Mouse (Mus musculus) liver, embryonic 13.5 days (tissue): ENCODE measurements at regions not wholly inside any gene's neighbourhood (a gene's known extent, or its start where the extent isn't known, plus 50 kb on each side); places are given as distances from the start of the nearest gene placed in this dataset.

Experiments
- ATAC-seq: fragments of 200-750 bp; cut with Nextera tagmentation; 2 replicates; pipeline ENCODE4 v1.8.0; 2017; ENCODE audit warnings: low read depth, mild to moderate bottlenecking, moderate number of reproducible peaks, moderate library complexity
- DNase-seq: peaks from one replicate; pipeline ENCODE4 v3.0.0; 2022
- H3K27ac ChIP-seq: fragments of 300-500 bp; sonication (generic); 2 replicates; pipeline ENCODE4 v1.5.1; 2015; ENCODE audit warnings: moderate library complexity, mild to moderate bottlenecking, inconsistent platforms
- H3K27me3 ChIP-seq: fragments of 300-500 bp; sonication (generic); 2 replicates; pipeline ENCODE4 v1.6.1; 2015; ENCODE audit warnings: mild to moderate bottlenecking, inconsistent platforms
- H3K36me3 ChIP-seq: fragments of 300-500 bp; sonication (generic); 2 replicates; pipeline ENCODE4 v1.6.1; 2015; ENCODE audit warnings: mild to moderate bottlenecking, inconsistent platforms
- H3K4me1 ChIP-seq: fragments of 300-500 bp; sonication (generic); replicated peaks from 2 replicates; pipeline ENCODE4 v1.6.1; 2015; ENCODE audit warnings: inconsistent platforms
- H3K4me2 ChIP-seq: fragments of 300-500 bp; sonication (generic); 2 replicates; pipeline ENCODE4 v1.6.1; 2015; ENCODE audit warnings: inconsistent platforms, mild to moderate bottlenecking, moderate library complexity
- H3K4me3 ChIP-seq: fragments of 300-500 bp; sonication (generic); replicated peaks from 2 replicates; pipeline ENCODE4 v1.5.1; 2015; ENCODE audit warnings: mild to moderate bottlenecking, inconsistent platforms
- H3K9ac ChIP-seq: fragments of 300-500 bp; sonication (generic); 2 replicates; pipeline ENCODE4 v1.6.1; 2015; ENCODE audit warnings: mild to moderate bottlenecking, inconsistent platforms
- H3K9me3 ChIP-seq: fragments of 300-500 bp; sonication (generic); replicated peaks from 2 replicates; pipeline ENCODE4 v1.6.1; 2016; ENCODE audit warnings: inconsistent platforms
- WGBS: fragments of 180-500 bp; shearing (Covaris S2); methylation state at CpG from one replicate; pipeline ENCODE4 v1.1.7; 2015; ENCODE audit not compliant: insufficient replicate concordance; 5-methylcytosine and 5-hydroxymethylcytosine counted together

DNA sequence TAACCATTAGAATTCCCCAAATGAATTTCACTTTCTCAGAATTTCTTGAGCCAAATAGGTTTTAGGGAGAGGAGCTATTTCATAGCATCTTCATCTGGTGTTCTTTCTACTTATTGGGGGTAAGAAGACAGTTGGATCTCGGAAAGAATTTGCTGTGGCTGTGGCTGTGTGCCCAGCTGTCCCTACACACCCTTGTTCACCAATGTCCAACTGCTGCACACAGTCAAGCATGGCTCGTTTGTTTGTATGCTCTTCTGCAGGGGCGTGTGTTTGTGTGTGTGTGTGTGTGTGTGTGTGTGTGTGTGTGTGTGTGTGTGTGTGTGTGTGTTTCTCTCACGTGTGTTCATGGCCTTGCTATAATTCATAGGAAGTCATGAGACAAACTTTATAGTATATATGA is 165.9 kb upstream of the Ncam1 start:
- 54% methylated on average over 4 of the region's 4 CpGs for WGBS
- no peak for ATAC-seq
- Histone ChIP-seq H3K4me1 (no peaks in the 10 kb centered on the region), H3K27me3 (no peaks in the 10 kb centered on the region), H3K9me3 (no peaks in the 10 kb centered on the region), H3K4me3 (no peak overlapping the region), H3K9ac (no peak overlapping the region), H3K36me3 (no peaks in the 10 kb centered on the region), H3K4me2 (no peak overlapping the region), H3K27ac (no peak overlapping the region)
- DNase-seq, result no peak

DNA sequence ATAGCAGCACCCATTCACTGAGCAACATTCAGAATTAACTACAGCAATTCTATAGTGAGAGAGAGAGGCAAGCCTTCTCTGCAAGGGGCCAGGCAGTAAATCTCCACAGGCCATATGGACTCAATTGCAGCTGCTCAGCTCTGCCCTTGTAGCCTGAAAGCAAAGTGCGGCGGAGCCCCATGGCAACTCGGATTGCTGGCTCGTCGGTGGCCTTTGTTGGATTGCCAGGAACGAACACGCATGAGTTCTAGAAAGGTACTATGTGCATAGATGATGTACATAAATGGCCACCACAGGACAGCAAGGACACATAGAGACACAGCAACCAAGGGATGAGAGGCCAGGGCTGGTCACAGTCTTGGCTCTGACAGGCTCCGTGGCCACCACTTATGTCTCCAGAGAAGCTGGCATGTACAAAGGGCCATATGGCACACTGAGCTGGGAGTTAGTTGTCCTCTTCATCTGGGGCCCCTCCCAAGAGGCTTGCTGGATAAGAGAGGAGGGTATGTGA is 163.9 kb upstream of the Ncam1 start:
- 71% methylated on average over 8 of the region's 8 CpGs for WGBS
- no peaks in the 10 kb centered on the region for H3K4me1 ChIP-seq
- no peak overlapping the region for H3K4me3 ChIP-seq

DNA sequence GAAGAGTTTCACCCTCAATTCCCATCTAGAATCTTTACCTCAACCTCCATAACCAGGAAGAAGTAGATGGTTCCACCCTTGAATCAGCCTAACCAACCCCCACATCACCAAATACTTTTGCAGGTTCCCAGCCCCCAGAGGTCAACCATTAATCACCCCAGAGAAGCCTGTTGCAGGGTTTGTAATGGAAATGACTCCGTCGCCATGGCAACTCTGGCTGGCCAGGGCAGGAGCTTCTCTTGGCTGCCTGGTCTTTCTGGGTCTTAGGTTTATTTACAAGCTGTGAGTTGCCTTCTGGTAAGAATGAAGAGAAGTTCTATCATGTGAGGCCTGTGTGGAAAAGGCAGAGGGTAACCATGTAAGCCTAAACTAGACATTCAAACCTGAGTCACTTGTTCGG is 163.2 kb upstream of the Ncam1 start:
- DNase-seq, result no peak
- no peak overlapping the region for H3K9ac ChIP-seq
- H3K4me2 ChIP-seq, result no peak overlapping the region
- no peaks in the 10 kb centered on the region for H3K36me3 ChIP-seq
- H3K9me3 ChIP-seq, result no peaks in the 10 kb centered on the region
- H3K27ac ChIP-seq, result no peak overlapping the region
- no peaks in the 10 kb centered on the region for H3K27me3 ChIP-seq
- no peak overlapping the region for H3K4me3 ChIP-seq
- H3K4me1 ChIP-seq, result no peaks in the 10 kb centered on the region
- 34% methylated on average over 3 of the region's 3 CpGs for WGBS
- ATAC-seq, result no peak

More for the DNA sequence above, 163.9 kb upstream of the Ncam1 start:
- Histone ChIP-seq H3K36me3 (no peaks in the 10 kb centered on the region), H3K27ac (no peak overlapping the region), H3K4me2 (no peak overlapping the region), H3K27me3 (no peaks in the 10 kb centered on the region), H3K9me3 (no peaks in the 10 kb centered on the region), H3K9ac (no peak overlapping the region)
- ATAC-seq (no peak), DNase-seq (no peak)

DNA sequence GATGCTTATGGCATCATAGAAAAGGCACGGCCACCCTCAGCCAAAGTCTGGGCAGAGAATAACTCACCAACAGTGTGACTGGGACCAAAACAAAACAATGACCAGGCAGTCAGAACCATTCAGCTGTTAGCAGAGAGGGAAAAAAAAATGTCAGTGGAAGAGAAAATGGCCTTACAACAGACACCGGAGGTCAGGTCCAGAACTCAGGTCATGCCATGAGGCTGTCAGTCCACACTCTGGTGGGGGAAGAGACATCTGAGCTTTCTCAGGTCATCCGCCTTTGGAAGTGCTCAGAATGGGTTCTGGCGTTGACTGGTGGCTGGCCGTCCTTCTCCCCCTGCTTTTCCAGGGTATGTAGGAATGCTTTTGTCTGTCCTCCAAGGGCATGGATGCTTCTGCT is 162.6 kb upstream of the Ncam1 start:
- Histone ChIP-seq H3K4me1 (no peaks in the 10 kb centered on the region), H3K27ac (no peak overlapping the region), H3K4me3 (no peak overlapping the region), H3K9ac (no peak overlapping the region), H3K4me2 (no peak overlapping the region), H3K36me3 (no peaks in the 10 kb centered on the region), H3K27me3 (no peaks in the 10 kb centered on the region), H3K9me3 (no peaks in the 10 kb centered on the region)
- ATAC-seq, result no peak
- 68% methylated on average over 5 of the region's 5 CpGs for WGBS
- DNase-seq, result no peak

DNA sequence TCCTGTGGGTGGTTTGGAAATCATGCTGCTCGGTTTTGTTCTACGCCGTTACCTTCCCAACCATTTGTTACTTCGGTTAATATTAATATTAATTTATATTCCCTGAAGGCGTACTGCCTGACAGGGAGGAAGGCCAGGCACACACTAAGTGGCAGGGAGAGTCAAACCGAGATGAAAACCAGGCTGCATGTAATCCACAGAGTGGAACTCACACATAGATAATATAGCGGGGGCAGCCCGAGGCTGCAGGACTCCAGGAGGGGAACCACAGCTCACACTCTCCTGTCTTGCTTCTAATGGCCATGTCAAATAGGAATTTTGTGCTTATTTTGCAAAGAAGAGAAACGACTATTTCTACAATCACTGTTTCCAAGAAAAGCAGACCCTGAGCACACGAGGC is 161.3 kb upstream of the Ncam1 start:
- 62% methylated on average over 10 of the region's 10 CpGs for WGBS
- no peak for ATAC-seq
- Histone ChIP-seq H3K9me3 (no peaks in the 10 kb centered on the region), H3K27me3 (no peaks in the 10 kb centered on the region), H3K4me1 (no peaks in the 10 kb centered on the region), H3K27ac (no peak overlapping the region), H3K36me3 (no peaks in the 10 kb centered on the region), H3K9ac (no peak overlapping the region), H3K4me3 (no peak overlapping the region), H3K4me2 (no peak overlapping the region)
- no peak for DNase-seq

DNA sequence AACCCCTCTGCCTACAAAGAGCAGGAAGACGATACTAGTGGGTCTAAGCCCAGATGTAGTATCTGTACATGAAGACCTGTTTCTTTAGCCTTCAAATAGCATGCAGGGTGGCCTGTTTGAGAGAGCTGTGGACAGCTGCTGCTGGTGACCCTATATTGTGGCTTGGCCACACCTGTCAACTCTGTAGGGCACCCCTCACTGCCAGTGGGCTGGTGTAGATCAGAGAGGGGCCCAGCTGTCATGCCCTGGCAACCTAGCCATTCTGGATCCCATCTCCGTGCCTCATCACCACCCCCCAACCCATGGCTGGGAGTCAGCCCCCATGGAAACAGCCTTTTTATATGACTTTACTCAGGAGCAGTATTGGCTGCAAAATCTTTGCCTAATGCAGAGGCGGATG is 160.2 kb upstream of the Ncam1 start:
- Histone ChIP-seq H3K27me3 (no peaks in the 10 kb centered on the region), H3K9ac (no peak overlapping the region), H3K4me1 (no peaks in the 10 kb centered on the region), H3K9me3 (no peaks in the 10 kb centered on the region), H3K4me3 (no peak overlapping the region), H3K36me3 (no peaks in the 10 kb centered on the region), H3K4me2 (no peak overlapping the region), H3K27ac (no peak overlapping the region)
- DNase-seq, result no peak
- ATAC-seq, result no peak
- WGBS, result 51% methylated on average over 3 of the region's 3 CpGs

DNA sequence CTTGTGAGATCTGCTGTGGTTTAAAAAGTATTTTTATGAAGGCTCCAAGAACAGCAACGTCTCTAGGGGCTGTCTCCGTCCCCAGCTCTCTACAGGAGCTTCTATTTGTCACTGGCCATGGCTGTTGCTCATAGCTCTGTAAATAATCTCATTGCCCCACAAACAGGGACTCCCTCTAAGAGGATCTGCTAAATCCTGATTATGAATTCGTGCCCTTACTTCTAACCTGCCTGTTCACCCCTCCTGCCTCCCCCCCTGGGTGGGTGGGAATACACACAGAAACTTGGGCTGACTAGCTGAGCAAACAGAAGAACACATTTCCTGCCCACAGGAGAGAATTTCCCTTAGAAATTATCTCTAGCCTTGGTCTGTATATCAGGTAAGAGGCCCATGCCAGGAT is 155.9 kb upstream of the Ncam1 start:
- no peak overlapping the region for H3K9ac ChIP-seq
- H3K4me2 ChIP-seq, result no peak overlapping the region
- H3K27ac ChIP-seq, result no peak overlapping the region
- no peaks in the 10 kb centered on the region for H3K4me1 ChIP-seq
- no peak for ATAC-seq
- 32% methylated on average over 3 of the region's 3 CpGs for WGBS
- DNase-seq, result no peak
- no peaks in the 10 kb centered on the region for H3K36me3 ChIP-seq
- no peaks in the 10 kb centered on the region for H3K27me3 ChIP-seq
- H3K9me3 ChIP-seq, result no peaks in the 10 kb centered on the region
- no peak overlapping the region for H3K4me3 ChIP-seq

DNA sequence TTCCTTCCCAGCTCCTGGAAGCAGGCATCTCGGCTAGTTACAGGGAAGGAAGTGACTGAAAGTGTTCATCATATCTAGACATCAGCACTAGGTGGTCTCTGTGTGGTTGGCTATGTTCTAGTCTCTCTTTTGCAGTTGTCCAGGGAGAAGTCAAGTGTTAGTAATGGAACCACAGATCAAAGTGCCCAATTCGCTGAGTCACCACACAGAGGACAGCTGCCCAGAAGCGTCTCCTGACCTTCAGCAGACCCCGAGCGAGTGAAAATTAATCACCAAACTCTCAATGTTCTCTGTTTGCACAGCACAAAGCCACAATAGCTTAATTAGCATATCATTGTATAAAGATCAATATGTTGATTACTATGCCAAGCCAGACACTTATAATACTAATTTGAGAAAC is 151.6 kb upstream of the Ncam1 start:
- Histone ChIP-seq H3K36me3 (no peaks in the 10 kb centered on the region), H3K9me3 (no peaks in the 10 kb centered on the region), H3K9ac (no peak overlapping the region), H3K4me1 (no peaks in the 10 kb centered on the region), H3K27me3 (no peaks in the 10 kb centered on the region), H3K27ac (no peak overlapping the region), H3K4me3 (no peak overlapping the region), H3K4me2 (no peak overlapping the region)
- ATAC-seq (no peak), DNase-seq (no peak)
- WGBS, result 45% methylated on average over 5 of the region's 5 CpGs

DNA sequence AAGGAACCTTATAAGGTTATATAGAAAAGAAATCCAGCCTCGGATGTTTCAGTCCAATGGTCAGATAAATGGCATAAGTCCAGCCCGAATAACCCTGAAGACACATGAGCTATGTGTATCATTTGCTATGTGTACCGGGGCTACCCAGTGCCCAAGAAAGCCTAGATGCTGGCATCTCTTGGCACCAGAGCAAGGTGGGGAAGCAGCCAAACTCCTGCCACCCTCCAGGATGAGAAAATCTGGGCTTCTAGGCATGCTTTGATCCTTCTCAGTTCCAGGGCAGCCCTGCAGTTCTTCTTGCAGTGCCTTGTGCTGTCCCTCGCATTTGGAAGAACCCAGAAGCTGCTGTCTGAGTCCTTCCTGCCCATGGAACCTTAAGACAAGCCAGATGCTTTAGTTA is 149.8 kb upstream of the Ncam1 start:
- DNase-seq, result no peak

DNA sequence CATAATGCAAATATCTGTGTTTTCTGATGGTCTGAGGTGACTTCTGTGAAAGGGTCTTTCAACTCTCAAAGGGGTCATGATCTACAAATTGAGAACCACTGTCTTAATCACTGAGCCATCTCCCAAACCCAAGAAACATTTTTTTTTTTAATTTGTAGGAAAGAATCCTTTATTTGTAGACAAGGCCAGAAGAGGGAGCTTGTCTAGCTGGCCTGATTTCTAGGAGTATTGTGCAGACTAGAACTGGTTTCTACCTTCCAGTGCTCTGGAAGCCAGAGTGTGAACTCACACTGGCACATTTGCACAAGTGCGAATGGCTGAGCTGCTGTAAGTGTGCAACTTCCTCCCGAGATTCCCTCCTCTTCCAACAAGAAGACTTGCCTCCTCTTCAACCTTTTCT is 148.1 kb upstream of the Ncam1 start:
- WGBS, result 73% methylated on average over 2 of the region's 2 CpGs
- no peaks in the 10 kb centered on the region for H3K27me3 ChIP-seq
- H3K27ac ChIP-seq, result no peak overlapping the region
- DNase-seq (no peak), ATAC-seq (no peak)
- H3K4me2 ChIP-seq, result no peak overlapping the region
- no peak overlapping the region for H3K9ac ChIP-seq
- no peaks in the 10 kb centered on the region for H3K9me3 ChIP-seq
- no peak overlapping the region for H3K4me3 ChIP-seq
- H3K36me3 ChIP-seq, result no peaks in the 10 kb centered on the region
- no peaks in the 10 kb centered on the region for H3K4me1 ChIP-seq

More for the DNA sequence above, 149.8 kb upstream of the Ncam1 start:
- H3K36me3 ChIP-seq, result no peaks in the 10 kb centered on the region
- ATAC-seq, result no peak
- no peak overlapping the region for H3K4me3 ChIP-seq
- H3K9ac ChIP-seq, result no peak overlapping the region
- H3K4me1 ChIP-seq, result no peaks in the 10 kb centered on the region
- no peak overlapping the region for H3K27ac ChIP-seq
- H3K27me3 ChIP-seq, result no peaks in the 10 kb centered on the region
- H3K4me2 ChIP-seq, result no peak overlapping the region
- 57% methylated on average over 4 of the region's 4 CpGs for WGBS
- no peaks in the 10 kb centered on the region for H3K9me3 ChIP-seq

DNA sequence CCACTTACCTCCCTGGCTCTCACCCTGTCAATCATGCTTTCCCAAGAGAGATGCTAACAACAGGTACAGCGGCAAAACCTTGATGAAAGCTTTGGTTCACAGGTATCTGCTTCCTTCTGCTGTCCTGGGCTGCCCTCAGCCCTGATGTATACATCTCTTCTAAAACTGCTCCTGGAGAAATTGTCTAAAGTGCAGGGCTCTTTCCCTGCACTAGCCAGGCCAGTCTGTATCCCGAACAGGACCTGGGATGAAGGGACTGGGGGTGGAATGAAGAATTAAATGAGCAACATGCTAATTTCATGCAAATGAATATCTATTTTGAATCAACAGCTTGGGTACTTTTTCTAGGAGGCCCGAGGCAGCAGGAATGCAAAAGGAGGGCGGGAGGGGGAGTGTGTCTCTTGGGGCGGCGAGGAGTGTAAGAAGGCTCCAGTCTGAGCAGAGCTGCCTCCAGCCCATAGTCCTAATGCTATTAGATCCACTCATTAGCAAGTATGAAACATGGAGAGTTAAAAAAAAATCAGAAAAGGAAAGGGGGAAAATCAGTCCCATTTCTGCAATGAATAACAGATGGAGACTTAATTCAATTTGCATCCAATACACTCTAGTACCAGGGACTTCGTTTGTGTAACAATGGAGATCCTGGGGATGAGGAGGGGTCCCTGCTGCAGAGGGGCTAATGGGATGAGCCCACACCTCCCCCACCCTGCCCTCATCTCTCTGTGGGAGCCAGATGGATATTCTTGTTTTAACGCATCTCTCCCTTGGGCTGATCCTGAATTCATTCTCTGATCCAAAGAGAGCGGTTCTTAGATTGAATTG is 137.0 kb upstream of the Ncam1 start:
- 17% methylated on average over 9 of the region's 9 CpGs for WGBS
- Histone ChIP-seq H3K36me3 (no peaks in the 10 kb centered on the region), H3K4me3 (no peak overlapping the region), H3K9ac (no peak overlapping the region), H3K27ac (no peak overlapping the region), H3K4me2 (no peak overlapping the region), H3K27me3 (no peaks in the 10 kb centered on the region), H3K4me1 (no peaks in the 10 kb centered on the region), H3K9me3 (no peaks in the 10 kb centered on the region)
- ATAC-seq (no peak), DNase-seq (no peak)

DNA sequence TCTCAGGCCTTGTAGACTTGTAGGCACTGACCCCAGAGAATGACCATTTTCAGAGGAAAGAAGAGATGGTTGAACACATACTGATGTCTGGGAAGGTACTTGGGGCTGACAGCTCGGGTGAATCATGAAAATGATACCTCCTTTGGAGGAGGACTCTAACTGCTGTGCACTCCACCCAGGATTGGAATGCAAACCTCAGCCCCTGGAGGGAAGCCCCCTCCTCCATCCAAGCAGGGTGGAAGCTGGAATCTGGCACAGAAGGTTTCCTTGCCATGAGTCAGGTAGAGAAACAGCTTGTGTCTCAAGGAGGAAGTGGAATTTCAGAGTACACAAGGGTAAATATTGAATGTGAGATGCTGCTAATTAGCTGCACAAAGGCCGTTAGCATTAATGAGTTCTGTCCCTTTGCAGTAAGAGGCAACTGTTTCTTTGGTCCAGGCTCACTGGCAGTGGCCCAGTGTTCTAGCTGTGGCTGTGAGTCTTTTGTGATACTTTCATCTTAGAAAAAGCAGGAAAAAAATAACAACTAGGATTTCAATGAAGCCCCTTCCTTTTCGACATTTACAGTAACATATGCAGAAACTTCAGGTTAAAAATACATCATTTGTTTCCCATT is 129.4 kb upstream of the Ncam1 start:
- Histone ChIP-seq H3K4me1 (no peaks in the 10 kb centered on the region), H3K36me3 (no peaks in the 10 kb centered on the region), H3K27ac (no peak overlapping the region), H3K9me3 (no peaks in the 10 kb centered on the region), H3K27me3 (no peaks in the 10 kb centered on the region), H3K4me2 (no peak overlapping the region), H3K9ac (no peak overlapping the region), H3K4me3 (no peak overlapping the region)
- DNase-seq, result no peak
- no peak for ATAC-seq
- WGBS, result 42% methylated on average over 3 of the region's 3 CpGs
